22 mouse cellular contexts compared by ENCODE assay signal in the genomic region with DNA sequence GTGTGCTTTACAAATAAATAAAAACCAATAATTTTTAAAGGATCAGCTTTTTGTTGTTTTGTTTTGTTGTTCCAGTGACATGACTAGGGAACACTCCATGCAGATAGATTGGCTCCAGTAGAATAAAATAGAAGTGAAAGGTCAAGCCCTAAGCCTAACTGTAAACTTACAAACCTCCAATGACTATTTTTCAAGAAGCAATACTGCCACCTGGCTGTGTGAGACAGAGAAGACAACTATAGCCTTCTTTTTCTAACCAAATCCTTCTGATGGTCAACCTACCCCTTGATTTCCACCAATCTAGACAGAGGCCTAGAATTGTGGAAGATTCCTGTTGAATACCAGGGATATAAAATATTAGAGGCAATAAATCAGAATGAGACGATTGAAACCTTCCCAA. TPM values are rescaled to one million over a fixed set of nuclear protein-coding genes. Genes with fewer than 3 reads are reported as not detected.
"Had no signal": no experiment of that assay in that cellular context is flagged by ENCODE, and none has a peak within 500 bp of the region (broad histone marks: within the 10 kb centered on the region; RNA-seq: fewer than 3 reads in every experiment).

No protein-coding gene starts in this region.

- DNase-seq: kidney, adult 2 months; kidney, postnatal 36 days; layer of hippocampus, adult 9-11 months; left cerebral cortex, postnatal 4 days; liver, embryonic 13.5 days; lung, adult 2 months; lung, postnatal 14 days; lung, postnatal 4 days; thymus, adult 18-20 months; thymus, postnatal 36 days had no signal

- H3K27ac ChIP-seq: kidney, postnatal 0 days; limb, embryonic 12.5 days; limb, embryonic 15.5 days; liver, embryonic 13.5 days; midbrain, embryonic 12.5 days; midbrain, embryonic 15.5 days; neural tube, embryonic 12.5 days; neural tube, embryonic 15.5 days had no signal

- H3K4me3 ChIP-seq: limb, embryonic 12.5 days; limb, embryonic 15.5 days; liver, embryonic 13.5 days; midbrain, embryonic 12.5 days; midbrain, embryonic 15.5 days; neural tube, embryonic 12.5 days; neural tube, embryonic 15.5 days had no signal

RNA-seq across cellular contexts. Expression of gene Nr0b1, which starts 45.7 kb away (rescaled TPM):
- total RNA-seq: layer of hippocampus, adult 18-20 months; layer of hippocampus, postnatal 25 days; left cerebral cortex, adult 18-20 months; megakaryocyte progenitor cell, adult 5-6 weeks; megakaryocyte-erythroid progenitor cell, adult 5-6 weeks had no signal
